Mouse (Mus musculus): ENCODE measurements around the gene Serpinb6a.

- TF ChIP-seq CTCF (conservative IDR thresholded peaks at IDR 0.05; ENCODE audit: low read length), result no peak
- no peak for TF ChIP-seq NANOG (IDR thresholded peaks at IDR 0.05; ENCODE audit: borderline replicate concordance, low read length)
- TF ChIP-seq POU5F1 (IDR thresholded peaks at IDR 0.05; ENCODE audit: borderline replicate concordance, low read length), result no peak
Measured at GRCm38 (mm10) chr13:34043716-34044393, 41.3 kb upstream of the Serpinb6a start.
